Mouse (Mus musculus) olfactory bulb, adult 2 months (tissue): Measurements from ENCODE around the gene Gm45837. TPM values are rescaled to one million over a fixed set of nuclear protein-coding genes. Genes with fewer than 3 reads are reported as not detected.

Source experiments
- H3K27ac ChIP-seq: fragments of 200-500 bp; 2 replicates; pipeline ENCODE4 v1.5.1; 2012; ENCODE audit warnings: low read depth, low read length; ENCODE audit not compliant: insufficient read depth
- H3K4me1 ChIP-seq: fragments of 200-500 bp; 2 replicates; pipeline ENCODE4 v1.6.1; 2012; ENCODE audit warnings: low read length; ENCODE audit not compliant: control insufficient read depth, insufficient read depth
- H3K4me3 ChIP-seq: fragments of 200-500 bp; 2 replicates; pipeline ENCODE4 v1.5.1; 2012; ENCODE audit warnings: mild to moderate bottlenecking, low read depth, low read length, moderate library complexity; ENCODE audit not compliant: insufficient read depth
- CTCF ChIP-seq: fragments of 200-500 bp; IDR thresholded peaks from 2 replicates; pipeline ENCODE4 v1.5.1; 2012; ENCODE audit warnings: low read depth, mild to moderate bottlenecking, low read length, moderate library complexity; ENCODE audit not compliant: insufficient read depth
- POLR2A ChIP-seq: fragments of 200-500 bp; IDR thresholded peaks from 2 replicates; pipeline ENCODE4 v1.6.1; 2012; ENCODE audit warnings: mild to moderate bottlenecking, low read depth, low read length, moderate library complexity; ENCODE audit not compliant: insufficient read depth
- WGBS: fragments of 180-500 bp; shearing (Covaris S2); methylation state at CpG from one replicate; pipeline ENCODE4 v1.1.7; 2018; 5-methylcytosine and 5-hydroxymethylcytosine counted together
- polyA plus RNA-seq: library from polyadenylated mRNA; stranded (reverse); fragments of >200 nt; gene quantifications from 2 replicates; pipeline ENCODE4 v1.2.4, GENCODE M21; 2012; ENCODE audit warnings: low replicate concordance; ENCODE audit not compliant: missing spikeins, insufficient read depth, insufficient read length

The Gm45837 gene
- polyA plus RNA-seq, 1 experiment, result not detected

DNA sequence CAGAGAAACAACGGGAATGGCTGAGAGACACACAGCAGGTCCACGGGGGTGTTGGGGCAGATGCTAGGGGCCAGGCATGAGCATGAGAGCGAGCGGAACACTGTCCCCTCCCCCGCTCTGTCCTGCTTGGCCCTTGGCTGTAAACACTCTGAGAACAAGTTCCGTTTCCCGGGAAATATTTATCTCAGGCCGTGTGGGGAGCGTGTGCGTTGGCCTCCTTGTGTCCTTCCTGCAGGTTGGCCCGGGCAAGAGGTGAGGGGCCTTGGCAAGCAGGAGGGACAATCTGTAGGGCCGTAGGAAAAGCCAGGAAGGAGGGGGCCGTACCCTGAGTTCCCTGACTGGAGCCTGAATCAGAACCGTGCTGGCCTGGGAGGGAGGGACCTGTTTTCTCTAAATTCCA, 54.7 kb downstream of the Gm45837 start:
- WGBS, result 69% methylated on average over 14 of the region's 14 CpGs
- Histone ChIP-seq H3K4me1 (peaks cover 46% of the 10 kb centered on the region), H3K27ac (no peak overlapping the region), H3K4me3 (no peak overlapping the region)
- no peak for TF ChIP-seq POLR2A
- no peak for TF ChIP-seq CTCF

DNA sequence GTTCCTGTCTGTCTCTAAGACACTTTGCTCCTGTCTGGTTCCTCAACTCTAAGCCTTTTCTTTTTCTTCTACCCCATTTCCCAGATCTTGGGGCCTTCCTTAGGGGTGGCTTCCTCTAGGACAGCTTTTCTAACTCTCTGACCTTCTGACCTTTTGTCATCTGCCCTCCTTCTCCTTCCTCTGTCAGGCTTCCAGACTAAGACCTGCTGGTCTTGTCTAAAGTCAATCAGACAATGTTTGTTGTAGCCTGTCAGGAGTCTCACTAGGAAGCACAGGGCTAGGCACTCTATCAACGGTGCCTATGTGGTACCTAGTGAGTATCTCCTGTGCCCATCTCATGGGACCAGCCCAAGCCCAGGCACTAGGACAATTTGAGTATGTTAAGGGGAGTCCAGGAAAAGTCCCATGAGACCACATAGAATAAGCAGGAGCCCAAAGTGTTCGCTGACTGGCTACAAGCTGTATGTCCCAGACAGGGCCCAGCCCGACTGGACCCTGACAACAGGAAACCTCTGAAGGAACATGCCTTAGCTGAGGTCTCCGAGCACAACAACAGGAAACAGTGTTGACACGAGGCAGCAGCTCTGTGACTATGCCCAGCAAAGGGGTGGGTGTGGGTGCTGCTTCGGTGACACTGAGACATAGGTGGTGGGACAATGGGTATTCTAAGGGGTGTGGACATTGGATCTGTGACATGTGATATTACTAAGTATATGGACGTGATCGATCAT, 55.3 kb downstream of the Gm45837 start:
- H3K4me1 ChIP-seq, result peaks cover 46% of the 10 kb centered on the region
- 85% methylated on average over 8 of the region's 8 CpGs for WGBS
- no peak overlapping the region for H3K27ac ChIP-seq
- no peak for TF ChIP-seq CTCF
- TF ChIP-seq POLR2A, result no peak
- H3K4me3 ChIP-seq, result no peak overlapping the region

DNA sequence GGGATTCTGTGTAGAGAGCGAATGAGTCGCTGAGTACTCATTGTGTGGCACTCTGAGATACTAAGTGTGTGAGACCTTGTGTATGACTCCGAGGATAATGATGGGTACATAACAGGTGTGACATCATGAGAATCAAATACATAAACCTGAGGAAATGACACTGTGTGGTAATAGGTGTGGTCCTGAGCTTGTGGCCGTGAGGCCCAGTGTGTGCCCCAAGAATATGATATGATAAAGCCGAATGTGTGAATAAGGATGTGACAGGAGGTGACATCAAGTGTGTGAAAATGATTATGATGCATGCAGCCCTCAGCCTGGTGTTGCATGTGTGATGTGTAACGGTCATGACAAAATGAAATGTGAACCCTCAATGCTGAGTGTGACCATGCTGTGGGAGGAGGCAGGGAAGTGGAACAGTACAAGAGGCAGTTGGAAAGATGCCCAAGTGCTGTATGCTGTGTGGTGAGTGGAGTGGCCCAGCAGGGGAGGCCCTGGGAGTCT, 55.9 kb downstream of the Gm45837 start:
- 87% methylated on average over 6 of the region's 6 CpGs for WGBS
- Histone ChIP-seq H3K27ac (no peak overlapping the region), H3K4me3 (no peak overlapping the region), H3K4me1 (peaks cover 43% of the 10 kb centered on the region)
- TF ChIP-seq POLR2A, result no peak
- TF ChIP-seq CTCF, result no peak

DNA sequence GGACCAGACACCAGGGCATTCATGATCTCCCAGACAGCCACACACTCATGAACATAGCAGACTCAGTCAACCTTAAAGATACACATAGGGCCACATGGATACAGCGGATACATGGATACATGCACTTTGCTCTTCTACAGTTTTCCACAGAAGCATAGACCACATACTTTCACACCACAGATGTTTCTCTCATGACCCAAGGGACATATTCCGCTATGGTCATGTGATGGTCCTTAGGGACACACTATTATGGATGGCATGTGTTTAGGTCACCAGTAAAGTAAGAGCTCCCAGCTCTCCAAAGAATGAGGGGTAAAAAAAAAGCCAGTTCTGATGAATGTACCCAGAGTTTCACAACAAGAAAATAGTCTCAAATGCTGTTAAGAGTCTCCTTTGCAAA, 60.7 kb downstream of the Gm45837 start:
- H3K27ac ChIP-seq, result peak overlapping the region; percentile 75
- 94% methylated on average over 2 of the region's 2 CpGs for WGBS
- peaks cover 55% of the 10 kb centered on the region for H3K4me1 ChIP-seq
- no peak overlapping the region for H3K4me3 ChIP-seq
- TF ChIP-seq POLR2A (no peak), CTCF (no peak)

DNA sequence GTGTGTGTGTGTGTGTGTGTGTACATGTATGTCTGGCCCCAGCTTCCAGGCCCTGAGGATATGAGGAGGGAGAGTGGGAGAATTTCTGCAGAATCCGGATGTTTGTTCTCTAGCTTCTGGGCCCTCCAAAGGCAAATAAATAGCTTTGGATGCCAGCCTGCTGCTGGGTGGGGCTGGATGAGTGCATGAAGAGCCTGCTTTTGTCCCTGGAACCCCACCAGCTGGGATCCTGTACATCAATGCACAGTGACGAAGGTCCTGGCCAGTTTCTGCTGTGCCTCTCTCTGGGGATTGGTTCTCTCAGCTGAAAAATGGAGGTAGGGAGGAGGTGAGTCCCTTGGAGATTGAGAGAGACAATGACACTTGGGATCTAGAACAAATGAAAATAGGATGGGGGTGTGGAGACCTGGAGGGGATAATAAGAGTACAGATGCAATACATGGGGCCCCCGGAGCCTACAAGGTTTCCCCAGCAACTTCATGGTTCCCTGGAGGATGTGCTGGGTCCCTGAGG, 61.3 kb downstream of the Gm45837 start:
- peaks cover 59% of the 10 kb centered on the region for H3K4me1 ChIP-seq
- no peak overlapping the region for H3K4me3 ChIP-seq
- TF ChIP-seq POLR2A (no peak), CTCF (no peak)
- H3K27ac ChIP-seq, result peak overlapping the region; percentile 75
- WGBS, result 34% methylated on average over 3 of the region's 3 CpGs

DNA sequence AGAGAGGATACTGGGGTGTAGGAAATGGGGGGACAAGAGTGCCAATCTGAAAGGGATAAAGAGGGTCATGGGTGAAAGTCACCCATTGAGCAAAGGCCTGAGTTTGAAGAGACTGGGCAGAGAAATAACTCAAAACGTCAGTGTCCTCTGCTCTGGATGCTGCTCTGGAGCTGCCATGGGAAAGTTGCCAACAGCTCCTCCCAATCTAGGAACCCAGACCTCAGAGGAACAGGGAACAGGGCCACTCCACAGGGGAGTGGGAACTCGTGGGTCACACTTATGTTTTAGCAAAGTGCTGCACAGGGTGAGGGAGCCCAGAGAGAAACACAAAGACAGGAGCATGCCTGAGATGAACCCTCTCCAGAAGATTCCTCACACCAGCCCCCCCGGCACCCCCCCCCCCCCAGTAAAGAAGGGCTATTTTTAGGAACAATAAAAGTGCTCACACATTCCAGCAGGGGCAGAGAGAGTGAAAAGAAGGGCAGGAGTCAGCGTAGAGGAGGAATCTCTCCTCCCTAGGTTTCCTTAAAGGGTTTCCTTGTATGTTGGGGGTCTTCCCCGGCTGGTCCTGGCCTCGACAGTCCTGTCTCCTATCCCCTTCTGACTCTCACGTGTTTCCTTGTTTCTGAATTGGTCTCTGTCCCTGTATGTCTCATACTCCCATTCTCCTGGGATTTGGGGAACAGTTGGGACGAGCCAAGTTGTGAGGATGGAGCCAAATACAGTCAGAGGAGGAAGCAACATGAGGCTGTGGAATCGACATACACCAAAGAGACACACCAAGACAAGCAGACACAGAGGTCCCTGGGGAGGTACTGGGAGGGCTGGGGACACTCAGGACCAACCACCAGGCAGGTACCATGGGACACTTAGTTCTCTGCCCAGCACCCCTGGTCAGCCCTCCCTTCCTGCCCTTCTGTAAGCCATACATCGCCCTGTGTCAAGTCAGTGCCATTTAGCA, 62.2 kb downstream of the Gm45837 start:
- H3K27ac ChIP-seq, result peak overlapping the region; percentile 75
- no peak for TF ChIP-seq CTCF
- TF ChIP-seq POLR2A, result no peak
- 40% methylated on average over 10 of the region's 10 CpGs for WGBS
- no peak overlapping the region for H3K4me3 ChIP-seq
- H3K4me1 ChIP-seq, result peaks cover 59% of the 10 kb centered on the region

DNA sequence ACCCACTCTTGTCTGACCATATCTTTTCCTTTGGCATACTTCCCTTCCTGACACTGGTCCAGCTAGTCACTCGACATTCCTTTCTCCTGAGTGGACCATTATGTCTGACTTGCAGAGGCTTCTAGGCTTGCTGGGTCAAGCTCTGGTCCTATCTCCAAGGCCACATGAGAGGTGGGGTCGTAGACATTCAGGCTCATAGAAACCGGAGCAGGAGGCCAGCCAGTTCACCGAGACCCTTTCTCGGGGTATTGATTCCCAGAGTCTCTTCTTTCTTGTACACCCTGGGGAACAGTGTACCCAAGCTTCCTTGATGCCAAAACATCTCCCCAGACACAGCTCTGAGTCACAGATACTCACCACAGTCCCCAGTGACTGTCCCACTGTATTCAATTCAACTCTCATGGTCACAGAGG, 63.7 kb downstream of the Gm45837 start:
- peaks cover 69% of the 10 kb centered on the region for H3K4me1 ChIP-seq
- 83% methylated on average over 5 of the region's 5 CpGs for WGBS
- no peak overlapping the region for H3K27ac ChIP-seq
- no peak overlapping the region for H3K4me3 ChIP-seq
- TF ChIP-seq POLR2A (no peak), CTCF (no peak)

DNA sequence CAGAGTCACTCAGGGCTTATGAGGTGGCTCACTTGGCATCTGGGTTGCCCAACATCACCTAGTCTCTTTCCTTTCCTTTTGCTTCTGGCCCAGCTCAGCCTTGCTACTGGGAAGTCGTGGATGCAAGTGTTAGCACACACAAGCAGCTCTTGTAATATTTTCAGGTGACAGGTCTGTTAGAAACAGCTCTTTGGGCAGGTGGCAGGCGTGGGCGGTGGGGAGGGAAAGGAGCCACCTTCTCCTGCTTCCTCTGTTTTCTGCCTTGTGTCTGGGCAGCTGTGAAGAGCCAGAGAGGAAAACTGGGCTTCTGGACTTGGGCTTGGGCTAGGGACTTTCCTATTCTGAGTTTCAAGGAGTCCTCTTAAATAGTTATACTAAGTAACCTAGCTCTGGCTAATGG, 65.3 kb downstream of the Gm45837 start:
- TF ChIP-seq CTCF (no peak), POLR2A (no peak)
- Histone ChIP-seq H3K4me1 (peaks cover 70% of the 10 kb centered on the region), H3K27ac (no peak overlapping the region), H3K4me3 (no peak overlapping the region)
- WGBS, result 69% methylated on average over 3 of the region's 3 CpGs
